Mouse (Mus musculus): ENCODE measurements around the gene Frg2f1. TPM values are rescaled to one million over a fixed set of nuclear protein-coding genes. Genes with fewer than 3 reads are reported as not detected.

The Frg2f1 gene
- polyA plus RNA-seq, 1 experiment from 2014 or later, result 2.8 TPM

GRCm38 (mm10) chr4:119489666-119490065, 49.7 kb downstream of the Frg2f1 start:
- H3K9me3 ChIP-seq (replicated peaks), result no peaks in the 10 kb centered on the region
- no peak for DNase-seq (ENCODE audit: low spot score)
- H3K4me1 ChIP-seq, result peaks cover 17% of the 10 kb centered on the region
- H3K27me3 ChIP-seq (ENCODE audit: low read depth, poor library complexity, severe bottlenecking), result peaks cover 40% of the 10 kb centered on the region
- H3K27ac ChIP-seq (replicated peaks), result no peak overlapping the region
- no peaks in the 10 kb centered on the region for H3K36me3 ChIP-seq
- no peak overlapping the region for H3K4me3 ChIP-seq
- 91% methylated on average over 10 of the region's 10 CpGs for WGBS

GRCm38 (mm10) chr4:119484882-119485281, 54.4 kb downstream of the Frg2f1 start:
- H3K27ac ChIP-seq (replicated peaks), result no peak overlapping the region
- no peaks in the 10 kb centered on the region for H3K36me3 ChIP-seq
- H3K4me3 ChIP-seq, result no peak overlapping the region
- H3K4me1 ChIP-seq, result no peaks in the 10 kb centered on the region
- H3K27me3 ChIP-seq (ENCODE audit: low read depth, poor library complexity, severe bottlenecking), result no peaks in the 10 kb centered on the region
- WGBS, result 87% methylated on average over 7 of the region's 7 CpGs
- H3K9me3 ChIP-seq (replicated peaks), result no peaks in the 10 kb centered on the region
- no peak for DNase-seq (ENCODE audit: low spot score)

DNA sequence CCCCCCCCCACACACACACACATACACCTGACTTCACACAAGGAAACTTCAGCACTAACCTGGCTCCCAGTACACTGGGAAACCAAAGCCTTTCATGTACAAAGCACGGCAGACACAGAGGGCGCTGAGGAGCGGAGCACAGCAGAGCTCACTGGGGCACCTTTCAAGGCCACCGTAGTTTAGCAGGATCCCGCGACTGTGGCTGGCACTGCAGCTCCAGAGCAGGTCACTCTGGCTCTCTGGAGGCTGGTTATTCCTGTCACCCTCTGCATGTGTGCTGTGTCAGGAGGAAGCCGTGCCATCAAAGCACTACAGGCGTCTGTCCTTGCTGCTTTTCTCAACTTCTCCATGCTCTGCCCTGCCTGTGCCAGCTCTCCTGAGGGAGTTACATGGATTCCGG, 56.3 kb downstream of the Frg2f1 start:
- H3K4me1 ChIP-seq, result no peaks in the 10 kb centered on the region
- H3K4me3 ChIP-seq, result no peak overlapping the region
- DNase-seq (ENCODE audit: low spot score), result no peak
- no peaks in the 10 kb centered on the region for H3K36me3 ChIP-seq
- H3K27ac ChIP-seq (replicated peaks), result no peak overlapping the region
- H3K9me3 ChIP-seq (replicated peaks), result no peaks in the 10 kb centered on the region
- 56% methylated on average over 9 of the region's 9 CpGs for WGBS
- H3K27me3 ChIP-seq (ENCODE audit: low read depth, poor library complexity, severe bottlenecking), result no peaks in the 10 kb centered on the region

Other genes with a start within 250 kb of the Frg2f1 start
- gene Ybx1, start 244.9 kb downstream of the Frg2f1 start, polyA plus RNA-seq (2016; fragmentation: Nextera tagmentation; extraction: Ambion mirVana), result 1,019 and 1,063 TPM in 2 replicates
- 133 and 150 TPM in 2 replicates for gene Ppih, start 219.0 kb downstream of the Frg2f1 start, polyA plus RNA-seq (2016; fragmentation: Nextera tagmentation; extraction: Ambion mirVana)
- gene Ccdc30, start 124.0 kb downstream of the Frg2f1 start, polyA plus RNA-seq (2016; fragmentation: Nextera tagmentation; extraction: Ambion mirVana), result 9.0 and 9.1 TPM in 2 replicates
- 24.0 and 27.5 TPM in 2 replicates for gene Ppcs, start 117.1 kb downstream of the Frg2f1 start, polyA plus RNA-seq (2016; fragmentation: Nextera tagmentation; extraction: Ambion mirVana)
- 0.35 TPM in 1 of 2 replicates, not detected in the other for gene Zmynd12, start 116.7 kb downstream of the Frg2f1 start, polyA plus RNA-seq (2016; fragmentation: Nextera tagmentation; extraction: Ambion mirVana)
- gene Rimkla, start 46.9 kb downstream of the Frg2f1 start, polyA plus RNA-seq (2016; fragmentation: Nextera tagmentation; extraction: Ambion mirVana), result 3.8 and 5.0 TPM in 2 replicates
- gene Foxj3, start 2.5 kb downstream of the Frg2f1 start, polyA plus RNA-seq (2016; fragmentation: Nextera tagmentation; extraction: Ambion mirVana), result 18.1 and 20.1 TPM in 2 replicates
- gene Guca2a, start 98.2 kb upstream of the Frg2f1 start, polyA plus RNA-seq (2016; fragmentation: Nextera tagmentation; extraction: Ambion mirVana), result not detected in 2 replicates
- gene Guca2b, start 119.4 kb upstream of the Frg2f1 start, polyA plus RNA-seq (2016; fragmentation: Nextera tagmentation; extraction: Ambion mirVana), result not detected in 2 replicates
- gene Hivep3, start 194.3 kb upstream of the Frg2f1 start, polyA plus RNA-seq (2016; fragmentation: Nextera tagmentation; extraction: Ambion mirVana), result 0.64 and 1.0 TPM in 2 replicates

All from midbrain, embryonic 10.5 days (tissue).